ENCODE assay signal across 11 mouse cellular contexts in the genomic region with DNA sequence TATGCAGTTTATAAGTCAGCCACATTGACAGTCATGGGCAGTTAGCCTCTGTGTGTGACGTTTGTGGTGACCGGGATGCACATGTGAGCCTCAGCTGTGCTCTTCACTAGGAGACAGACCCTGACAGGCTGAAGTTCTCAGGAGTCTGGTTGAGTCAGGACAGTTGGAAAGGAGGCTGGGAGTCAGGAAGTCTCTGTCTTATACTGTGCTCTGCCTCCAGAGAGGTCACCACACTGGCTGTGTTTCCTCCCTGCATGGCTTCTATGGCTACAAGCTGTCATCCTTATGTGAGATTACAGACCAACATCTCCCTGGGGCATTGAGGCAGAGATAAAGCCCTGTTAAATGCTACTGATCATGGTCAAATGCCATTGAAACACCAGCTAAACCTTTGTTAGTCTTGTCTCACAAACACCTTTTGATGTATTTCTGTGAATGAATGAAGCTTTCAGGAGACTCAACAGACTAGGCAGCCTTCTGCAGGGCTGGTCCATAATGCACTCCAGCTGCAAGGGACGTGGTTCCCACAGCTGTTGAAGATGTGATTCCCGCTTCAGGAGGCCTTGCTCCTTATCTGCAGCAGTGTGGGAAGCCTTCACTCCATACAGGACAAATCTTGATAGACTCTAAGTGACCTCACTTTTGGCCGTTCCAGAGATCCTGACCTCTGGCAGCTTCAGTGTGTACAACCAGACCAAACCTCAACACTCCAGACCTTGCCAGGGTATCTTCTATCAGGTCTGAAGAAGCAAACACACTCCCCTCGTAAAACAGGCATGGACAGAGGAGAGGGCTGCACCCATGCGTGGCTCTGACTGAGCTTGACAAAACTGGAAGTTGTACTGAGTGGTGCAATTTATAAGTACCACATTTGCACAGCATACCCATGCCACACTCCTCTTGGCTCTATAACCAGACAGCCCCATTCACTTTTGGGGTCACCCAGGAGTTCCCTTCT.
A peak's percentile ranks its signal among the peaks of the same experiment; 100 is the strongest.
DNase-seq lines count a peak whose midpoint lies in the region; ATAC-seq and TF ChIP-seq lines count a peak whose summit lies in the region.
"Had no signal": no experiment of that assay in that cellular context is flagged by ENCODE, and none has a peak within 500 bp of the region (broad histone marks: within the 10 kb centered on the region; RNA-seq: fewer than 3 reads in every experiment).

No protein-coding gene starts in this region.

- no peaks in the 10 kb centered on the region for H3K9me3 ChIP-seq in lung, embryonic 15.5 days
- H3K9me3 ChIP-seq in embryonic facial prominence, embryonic 15.5 days (replicated peaks) = no peaks in the 10 kb centered on the region
- H3K9me3 ChIP-seq in heart, embryonic 13.5 days = no peaks in the 10 kb centered on the region
- H3K9me3 ChIP-seq: hindbrain, embryonic 13.5 days had no signal

- H3K4me1 ChIP-seq in lung, embryonic 15.5 days = peaks cover 4% of the 10 kb centered on the region; the same call in 1 of the 2 replicates
- no peaks in the 10 kb centered on the region for H3K4me1 ChIP-seq in lung, adult 2 months (ENCODE audit: control insufficient read depth, insufficient read depth, low read length)
- H3K4me1 ChIP-seq in embryonic facial prominence, embryonic 15.5 days = peaks cover 29% of the 10 kb centered on the region
- H3K4me1 ChIP-seq in heart, embryonic 13.5 days = peaks cover 33% of the 10 kb centered on the region

- DNase-seq in lung, adult 2 months = no peak
- DNase-seq in kidney, postnatal 4 days = peak; percentile 21 to 48
- no peak for DNase-seq in spleen, postnatal 4 days (ENCODE audit: low spot score in 2 of 2)
- DNase-seq: cerebellum, adult 8-10 months; left cerebral cortex, postnatal 4 days; thymus, adult 2 months had no signal

- TF ChIP-seq POLR2A in lung, adult 2 months (IDR thresholded peaks at IDR 0.05; ENCODE audit: borderline replicate concordance, extremely low read depth, low read depth, low read length) = no peak

- no peaks in the 10 kb centered on the region for H3K36me3 ChIP-seq in lung, embryonic 15.5 days
- no peaks in the 10 kb centered on the region for H3K36me3 ChIP-seq in embryonic facial prominence, embryonic 15.5 days
- no peaks in the 10 kb centered on the region for H3K36me3 ChIP-seq in heart, embryonic 13.5 days
- H3K36me3 ChIP-seq: hindbrain, embryonic 13.5 days had no signal

- WGBS in lung, embryonic 15.5 days = 37% methylated on average over 7 of the region's 7 CpGs
- WGBS in lung, adult 2 months = 71% methylated on average over 7 of the region's 7 CpGs
- 44% methylated on average over 7 of the region's 7 CpGs for WGBS in embryonic facial prominence, embryonic 15.5 days
- WGBS in heart, embryonic 13.5 days = 41% methylated on average over 7 of the region's 7 CpGs

- no peak overlapping the region for H3K4me3 ChIP-seq in lung, embryonic 15.5 days
- H3K4me3 ChIP-seq in lung, adult 2 months (replicated peaks; ENCODE audit: extremely low read depth, low read depth, low read length) = no peak overlapping the region
- no peak overlapping the region for H3K4me3 ChIP-seq in embryonic facial prominence, embryonic 15.5 days (replicated peaks)
- no peak overlapping the region for H3K4me3 ChIP-seq in heart, embryonic 13.5 days
- H3K4me3 ChIP-seq: hindbrain, embryonic 13.5 days had no signal

- ATAC-seq in lung, embryonic 15.5 days (ENCODE audit: borderline replicate concordance, extremely low read depth, low FRiP score, low TSS enrichment) = peak; percentile 25; the same call in 1 of the 2 replicates
- no peak for ATAC-seq in embryonic facial prominence, embryonic 15.5 days (ENCODE audit: insufficient number of reproducible peaks, low FRiP score, low TSS enrichment, low read depth)
- ATAC-seq in heart, embryonic 13.5 days (ENCODE audit: extremely low read depth, insufficient number of reproducible peaks, low FRiP score, low TSS enrichment) = no peak
- ATAC-seq in inflammation-experienced regulatory T-cells, adult 6 months = no peak

- H3K27ac ChIP-seq in lung, embryonic 15.5 days = no peak overlapping the region
- H3K27ac ChIP-seq in embryonic facial prominence, embryonic 15.5 days (replicated peaks) = peak overlapping the region; percentile 48
- peak overlapping the region; percentile 63 for H3K27ac ChIP-seq in heart, embryonic 13.5 days (replicated peaks)
- H3K27ac ChIP-seq: hindbrain, embryonic 13.5 days had no signal

- no peaks in the 10 kb centered on the region for H3K27me3 ChIP-seq in lung, embryonic 15.5 days
- no peaks in the 10 kb centered on the region for H3K27me3 ChIP-seq in embryonic facial prominence, embryonic 15.5 days
- H3K27me3 ChIP-seq in heart, embryonic 13.5 days (replicated peaks) = no peaks in the 10 kb centered on the region
- H3K27me3 ChIP-seq: hindbrain, embryonic 13.5 days had no signal

- H3K4me2 ChIP-seq in lung, embryonic 15.5 days = no peak overlapping the region
- no peak overlapping the region for H3K4me2 ChIP-seq in embryonic facial prominence, embryonic 15.5 days (replicated peaks)
- H3K4me2 ChIP-seq in heart, embryonic 13.5 days = no peak overlapping the region
- H3K4me2 ChIP-seq: hindbrain, embryonic 13.5 days had no signal

- TF ChIP-seq CTCF in lung, adult 2 months (IDR thresholded peaks at IDR 0.05; ENCODE audit: insufficient read depth, low read length) = no peak

- no peak overlapping the region for H3K9ac ChIP-seq in lung, embryonic 15.5 days
- no peak overlapping the region for H3K9ac ChIP-seq in embryonic facial prominence, embryonic 15.5 days
- no peak overlapping the region for H3K9ac ChIP-seq in heart, embryonic 13.5 days
- H3K9ac ChIP-seq: hindbrain, embryonic 13.5 days had no signal

Comparison
In these comparisons a context has a peak if more than half of its experiments do, and no peak if none do; other contexts are left out.
1. DNase-seq: peak in kidney, postnatal 4 days (2 of 2); none in lung, adult 2 months (single experiment) and spleen, postnatal 4 days (0 of 2).